14 mouse cellular contexts compared by ENCODE assay signal in the genomic region with DNA sequence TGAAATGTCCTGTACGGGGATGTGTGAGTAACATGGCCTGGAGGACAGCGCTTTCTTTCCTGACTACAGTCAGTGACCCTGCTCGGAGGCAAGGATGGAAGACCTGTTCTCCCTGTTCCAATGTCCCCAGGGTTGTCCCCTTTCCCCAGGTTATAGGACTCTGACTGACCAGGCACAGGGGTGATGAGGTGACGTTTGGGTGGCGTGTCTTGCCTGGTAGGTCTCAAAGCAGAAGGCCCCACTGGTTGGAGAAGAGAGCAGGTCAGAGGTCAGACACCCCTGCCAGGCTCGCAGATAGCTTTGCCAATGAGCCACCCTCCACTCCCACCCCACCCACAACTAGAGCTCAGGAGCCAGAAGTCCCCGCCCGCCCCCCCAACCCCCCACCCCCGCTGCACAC. TPM values are rescaled to one million over a fixed set of nuclear protein-coding genes. Genes with fewer than 3 reads are reported as not detected.
"Had no signal": no experiment of that assay in that cellular context is flagged by ENCODE, and none has a peak within 500 bp of the region (broad histone marks: within the 10 kb centered on the region; RNA-seq: fewer than 3 reads in every experiment).

No protein-coding gene starts in this region.

- H3K27me3 ChIP-seq: kidney, embryonic 15.5 days; liver, embryonic 13.5 days; neural tube, embryonic 13.5 days; stomach, embryonic 15.5 days had no signal

- H3K4me2 ChIP-seq: kidney, embryonic 15.5 days; midbrain, embryonic 11.5 days; neural tube, embryonic 13.5 days; stomach, embryonic 15.5 days had no signal

- H3K9me3 ChIP-seq: kidney, embryonic 15.5 days; liver, embryonic 13.5 days; neural tube, embryonic 13.5 days; stomach, embryonic 15.5 days had no signal

- DNase-seq: liver, embryonic 13.5 days; right cerebral cortex, postnatal 25 days had no signal

- H3K9ac ChIP-seq: kidney, embryonic 15.5 days; liver, embryonic 13.5 days; stomach, embryonic 15.5 days had no signal

- H3K27ac ChIP-seq: kidney, embryonic 15.5 days; liver, embryonic 13.5 days; neural tube, embryonic 13.5 days; stomach, embryonic 15.5 days had no signal

- H3K4me3 ChIP-seq: left cerebral cortex, adult 2 months; liver, embryonic 13.5 days; myocyte; neural tube, embryonic 13.5 days; stomach, embryonic 15.5 days had no signal

RNA-seq across cellular contexts. Expression of a gene that starts 15.4 kb away (rescaled TPM):
- total RNA-seq: monocyte, adult 5-6 weeks had no signal

RNA-seq across cellular contexts. Expression of a gene that starts 15.9 kb away (rescaled TPM):
- total RNA-seq: liver, adult 2 months; megakaryocyte progenitor cell, adult 5-6 weeks; megakaryocyte-erythroid progenitor cell, adult 5-6 weeks; monocyte, adult 5-6 weeks; neutrophil, adult 5-6 weeks had no signal
- polyA plus RNA-seq: liver, embryonic 13.5 days; liver, embryonic 16.5 days had no signal
